Mouse (Mus musculus): Measurements from ENCODE around the gene Tnik. TPM values are rescaled to one million over a fixed set of nuclear protein-coding genes. Genes with fewer than 3 reads are reported as not detected.

The Tnik gene
- polyA plus RNA-seq, 1 experiment from 2014 or later, result 1.2 TPM

DNA sequence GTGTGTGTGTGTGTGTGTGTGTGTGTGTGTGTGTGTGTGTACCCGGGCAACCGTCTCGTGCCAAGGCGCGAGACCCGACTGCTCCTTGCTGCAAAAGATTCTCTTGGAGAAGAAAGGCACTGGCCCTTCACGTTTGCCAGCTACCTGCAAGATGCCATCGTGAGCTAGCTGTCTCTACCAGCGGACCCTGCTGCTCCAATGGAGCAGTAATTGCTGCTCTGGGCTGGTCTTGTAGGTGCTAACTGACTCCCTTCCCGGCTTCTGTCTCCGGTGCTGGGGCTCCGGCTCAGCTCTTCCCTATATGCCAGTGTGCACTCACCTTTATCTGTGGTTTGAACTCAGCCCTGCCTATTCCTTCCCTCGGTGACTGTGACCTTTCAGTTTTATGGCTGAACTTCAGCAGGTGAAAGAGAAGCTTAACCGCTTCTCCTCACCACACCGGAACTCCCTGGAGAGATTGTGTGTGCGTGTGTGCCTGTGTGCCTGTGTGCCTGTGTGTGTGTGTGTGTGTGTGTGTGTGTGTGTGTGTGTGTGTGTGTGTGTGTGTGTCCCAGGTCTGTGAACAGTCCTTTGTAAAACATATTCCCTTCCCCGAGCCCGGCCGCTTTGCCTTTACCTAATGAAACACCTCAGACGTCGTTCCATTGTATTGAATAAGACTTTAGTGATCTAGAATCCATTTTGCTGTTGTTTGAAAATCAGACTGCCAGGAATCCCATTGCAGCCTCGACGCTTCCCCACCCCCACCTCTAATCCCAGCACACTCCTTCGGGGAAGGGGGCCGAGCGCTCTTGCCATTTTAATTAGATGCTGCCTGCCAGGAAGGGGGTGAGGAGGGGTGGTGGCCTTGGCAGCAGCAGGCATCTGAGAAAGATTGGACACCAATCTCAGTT, 1.2 kb downstream of the Tnik start:
- Histone ChIP-seq H3K9me3 (replicated peaks; ENCODE audit: low read length) (no peaks in the 10 kb centered on the region), H3K9ac (ENCODE audit: low read depth, low read length) (peak overlapping the region; percentile 62; the same call in 1 of the 2 replicates), H3K4me1 (replicated peaks; ENCODE audit: insufficient read depth, low read length) (no peaks in the 10 kb centered on the region), H3K27ac (no peak overlapping the region), H3K4me3 (replicated peaks; ENCODE audit: low read depth, low read length) (peak overlapping the region; percentile 69), H3K36me3 (ENCODE audit: insufficient read depth, low read length) (no peaks in the 10 kb centered on the region), H3K4me2 (ENCODE audit: low read length) (peak overlapping the region; percentile 98), H3K27me3 (ENCODE audit: insufficient read depth, low read length) (no peaks in the 10 kb centered on the region)
- peak; percentile 24 for DNase-seq (ENCODE audit: low spot score)
- WGBS, result 9% methylated on average over 26 of the region's 26 CpGs
- no peak for ATAC-seq (replicated peaks; ENCODE audit: low FRiP score, low read depth)
- no peak for TF ChIP-seq CTCF (IDR thresholded peaks at IDR 0.05; ENCODE audit: low read depth)

DNA sequence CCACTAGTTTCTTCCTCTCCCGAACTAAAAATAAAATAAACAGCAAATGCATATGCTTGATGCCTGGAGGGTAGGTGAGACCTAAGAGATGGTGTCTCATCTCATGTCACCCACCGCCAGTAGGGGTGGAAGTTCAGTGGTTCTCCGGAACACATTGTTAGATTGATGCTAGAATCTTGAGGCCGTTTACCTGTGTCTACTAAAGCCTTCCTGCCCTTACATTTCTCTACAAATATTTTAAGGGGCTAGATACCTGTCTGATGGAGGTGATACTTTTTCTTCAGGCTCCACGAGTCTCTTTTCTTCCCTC, 1.8 kb downstream of the Tnik start:
- H3K9ac ChIP-seq (ENCODE audit: low read depth, low read length), result no peak overlapping the region
- DNase-seq (ENCODE audit: low spot score) (no peak), ATAC-seq (replicated peaks; ENCODE audit: low FRiP score, low read depth) (no peak)
- H3K4me1 ChIP-seq (replicated peaks; ENCODE audit: insufficient read depth, low read length), result no peaks in the 10 kb centered on the region
- no peaks in the 10 kb centered on the region for H3K36me3 ChIP-seq (ENCODE audit: insufficient read depth, low read length)
- no peak overlapping the region for H3K4me3 ChIP-seq (replicated peaks; ENCODE audit: low read depth, low read length)
- no peaks in the 10 kb centered on the region for H3K9me3 ChIP-seq (replicated peaks; ENCODE audit: low read length)
- H3K27me3 ChIP-seq (ENCODE audit: insufficient read depth, low read length), result no peaks in the 10 kb centered on the region
- WGBS, result 50% methylated on average over 5 of the region's 5 CpGs
- no peak for TF ChIP-seq CTCF (IDR thresholded peaks at IDR 0.05; ENCODE audit: low read depth)
- H3K4me2 ChIP-seq (ENCODE audit: low read length), result peak overlapping the region; percentile 98
- no peak overlapping the region for H3K27ac ChIP-seq

DNA sequence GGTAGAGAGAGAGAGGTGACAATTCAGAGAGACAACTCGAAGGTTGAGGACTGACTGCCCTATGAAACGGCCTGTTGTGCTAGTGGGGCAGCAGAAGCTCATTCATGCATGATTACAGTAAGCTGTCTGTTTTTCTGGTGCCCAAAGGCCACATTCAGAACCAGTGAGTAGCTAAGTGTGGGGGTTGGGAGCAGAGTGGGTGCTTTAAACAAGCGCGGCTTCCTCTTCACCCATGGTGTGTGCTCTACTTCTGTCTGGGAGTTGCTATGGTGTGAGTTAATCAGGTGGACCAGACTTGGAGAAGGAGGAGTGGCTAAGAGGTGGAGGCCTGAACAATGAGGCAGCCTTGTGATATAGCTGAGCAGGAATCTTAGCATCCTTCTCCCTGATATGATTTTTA, 2.2 kb downstream of the Tnik start:
- no peaks in the 10 kb centered on the region for H3K27me3 ChIP-seq (ENCODE audit: insufficient read depth, low read length)
- TF ChIP-seq CTCF (IDR thresholded peaks at IDR 0.05; ENCODE audit: low read depth), result no peak
- no peaks in the 10 kb centered on the region for H3K4me1 ChIP-seq (replicated peaks; ENCODE audit: insufficient read depth, low read length)
- H3K4me2 ChIP-seq (ENCODE audit: low read length), result no peak overlapping the region
- ATAC-seq (replicated peaks; ENCODE audit: low FRiP score, low read depth), result no peak
- WGBS, result 49% methylated on average over 4 of the region's 4 CpGs
- no peaks in the 10 kb centered on the region for H3K36me3 ChIP-seq (ENCODE audit: insufficient read depth, low read length)
- no peak overlapping the region for H3K4me3 ChIP-seq (replicated peaks; ENCODE audit: low read depth, low read length)
- no peak overlapping the region for H3K9ac ChIP-seq (ENCODE audit: low read depth, low read length)
- no peak overlapping the region for H3K27ac ChIP-seq
- DNase-seq (ENCODE audit: low spot score), result peak; percentile 17
- no peaks in the 10 kb centered on the region for H3K9me3 ChIP-seq (replicated peaks; ENCODE audit: low read length)

DNA sequence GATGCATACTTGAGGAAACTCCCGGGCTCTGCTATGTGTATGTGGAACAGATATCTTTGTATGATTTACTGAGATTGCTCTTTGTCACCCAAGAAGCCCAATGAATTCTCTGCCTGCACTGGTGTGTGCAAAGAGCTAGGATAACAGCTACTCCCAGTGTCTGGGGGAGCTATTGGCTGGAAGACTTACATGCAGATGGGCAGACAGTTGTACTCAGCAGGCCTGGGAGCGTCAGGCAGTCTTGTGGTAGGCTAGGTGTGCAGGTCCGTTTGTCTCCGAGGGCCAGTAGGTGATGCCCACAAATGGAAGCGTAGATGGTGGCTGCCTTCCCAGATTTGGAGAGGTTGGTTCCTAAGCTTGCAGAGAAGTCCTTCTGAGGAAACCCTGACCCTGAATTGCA, 2.6 kb downstream of the Tnik start:
- 67% methylated on average over 5 of the region's 5 CpGs for WGBS
- no peak overlapping the region for H3K9ac ChIP-seq (ENCODE audit: low read depth, low read length)
- H3K4me1 ChIP-seq (replicated peaks; ENCODE audit: insufficient read depth, low read length), result no peaks in the 10 kb centered on the region
- H3K27ac ChIP-seq, result no peak overlapping the region
- H3K36me3 ChIP-seq (ENCODE audit: insufficient read depth, low read length), result no peaks in the 10 kb centered on the region
- no peak overlapping the region for H3K4me2 ChIP-seq (ENCODE audit: low read length)
- peak; percentile 53 for DNase-seq (ENCODE audit: low spot score)
- no peak for TF ChIP-seq CTCF (IDR thresholded peaks at IDR 0.05; ENCODE audit: low read depth)
- H3K27me3 ChIP-seq (ENCODE audit: insufficient read depth, low read length), result no peaks in the 10 kb centered on the region
- ATAC-seq (replicated peaks; ENCODE audit: low FRiP score, low read depth), result no peak
- H3K9me3 ChIP-seq (replicated peaks; ENCODE audit: low read length), result no peaks in the 10 kb centered on the region
- no peak overlapping the region for H3K4me3 ChIP-seq (replicated peaks; ENCODE audit: low read depth, low read length)

DNA sequence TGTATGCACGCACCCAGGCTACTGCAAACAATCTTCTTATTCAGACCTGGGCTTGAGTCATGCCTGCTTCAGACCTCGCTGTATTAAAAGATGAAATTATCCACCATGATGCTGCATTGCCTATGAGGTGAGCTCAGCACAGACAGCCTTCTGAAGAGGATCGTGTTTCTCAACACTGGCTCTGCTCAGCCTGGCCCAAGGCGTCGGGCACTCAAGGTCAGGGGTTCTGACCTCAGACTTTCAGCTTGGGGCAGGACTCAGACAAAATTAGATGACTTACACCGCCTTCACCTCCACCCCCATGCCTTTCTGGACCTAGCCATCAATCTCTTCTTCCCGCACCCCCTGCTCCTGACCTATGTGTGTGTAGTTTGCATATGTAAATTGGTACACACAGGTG, 4.2 kb downstream of the Tnik start:
- Histone ChIP-seq H3K36me3 (ENCODE audit: insufficient read depth, low read length) (no peaks in the 10 kb centered on the region), H3K4me2 (ENCODE audit: low read length) (no peak overlapping the region), H3K4me3 (replicated peaks; ENCODE audit: low read depth, low read length) (no peak overlapping the region), H3K4me1 (replicated peaks; ENCODE audit: insufficient read depth, low read length) (no peaks in the 10 kb centered on the region), H3K9ac (ENCODE audit: low read depth, low read length) (no peak overlapping the region), H3K9me3 (replicated peaks; ENCODE audit: low read length) (no peaks in the 10 kb centered on the region), H3K27me3 (ENCODE audit: insufficient read depth, low read length) (no peaks in the 10 kb centered on the region), H3K27ac (no peak overlapping the region)
- ATAC-seq (replicated peaks; ENCODE audit: low FRiP score, low read depth), result no peak
- DNase-seq (ENCODE audit: low spot score), result no peak
- TF ChIP-seq CTCF (IDR thresholded peaks at IDR 0.05; ENCODE audit: low read depth), result no peak
- WGBS, result 58% methylated on average over 7 of the region's 7 CpGs

DNA sequence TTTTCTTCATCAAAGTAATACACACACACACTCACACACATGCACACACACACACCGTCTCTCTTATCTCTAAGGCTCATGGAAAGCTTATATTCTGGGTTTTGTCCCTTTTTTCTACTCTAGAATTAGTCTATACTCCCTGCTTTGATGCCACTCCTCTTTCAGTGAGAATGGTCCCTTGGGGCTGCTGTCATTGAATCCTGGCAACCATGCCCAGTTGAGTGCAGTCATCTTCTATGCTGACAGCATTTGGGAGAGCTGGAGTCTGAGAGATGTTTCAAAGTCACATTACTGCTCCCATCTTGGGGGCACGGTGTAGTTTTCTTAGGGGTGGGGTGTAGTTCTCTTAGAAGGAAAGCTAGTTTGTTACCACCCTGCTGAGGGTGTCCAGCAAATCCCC, 6.7 kb downstream of the Tnik start:
- ATAC-seq (replicated peaks; ENCODE audit: low FRiP score, low read depth), result no peak
- WGBS, result 67% methylated on average over 2 of the region's 2 CpGs
- no peak for TF ChIP-seq CTCF (IDR thresholded peaks at IDR 0.05; ENCODE audit: low read depth)

DNA sequence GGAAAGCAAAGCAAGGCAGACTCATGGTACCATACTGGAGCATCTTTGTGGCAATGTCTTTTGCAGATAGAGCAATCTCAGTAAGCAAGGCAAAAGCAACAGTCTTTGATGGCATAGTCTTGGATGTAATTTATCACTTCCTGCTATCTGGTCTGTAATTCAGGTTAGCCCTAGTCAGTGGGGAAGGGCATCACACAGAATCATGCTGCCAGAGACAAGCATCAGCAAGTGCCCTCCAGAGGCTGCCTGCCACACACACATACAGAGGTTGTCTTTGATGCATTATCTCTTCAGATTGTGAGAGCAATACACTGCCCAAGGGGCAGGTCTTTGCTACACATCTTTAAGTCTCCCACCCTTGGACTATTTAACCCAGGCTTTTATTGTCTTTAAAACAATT, 8.9 kb downstream of the Tnik start:
- H3K9ac ChIP-seq (ENCODE audit: low read depth, low read length), result no peak overlapping the region
- ATAC-seq (replicated peaks; ENCODE audit: low FRiP score, low read depth), result no peak
- H3K27ac ChIP-seq, result no peak overlapping the region
- H3K4me2 ChIP-seq (ENCODE audit: low read length), result no peak overlapping the region
- DNase-seq (ENCODE audit: low spot score), result no peak
- no peaks in the 10 kb centered on the region for H3K9me3 ChIP-seq (replicated peaks; ENCODE audit: low read length)
- H3K4me3 ChIP-seq (replicated peaks; ENCODE audit: low read depth, low read length), result no peak overlapping the region
- TF ChIP-seq CTCF (IDR thresholded peaks at IDR 0.05; ENCODE audit: low read depth), result no peak
- no peaks in the 10 kb centered on the region for H3K27me3 ChIP-seq (ENCODE audit: insufficient read depth, low read length)
- H3K4me1 ChIP-seq (replicated peaks; ENCODE audit: insufficient read depth, low read length), result no peaks in the 10 kb centered on the region
- no peaks in the 10 kb centered on the region for H3K36me3 ChIP-seq (ENCODE audit: insufficient read depth, low read length)

More for the DNA sequence above, 6.7 kb downstream of the Tnik start:
- H3K4me1 ChIP-seq (replicated peaks; ENCODE audit: insufficient read depth, low read length), result no peaks in the 10 kb centered on the region
- H3K4me3 ChIP-seq (replicated peaks; ENCODE audit: low read depth, low read length), result no peak overlapping the region
- no peak overlapping the region for H3K27ac ChIP-seq
- no peaks in the 10 kb centered on the region for H3K9me3 ChIP-seq (replicated peaks; ENCODE audit: low read length)
- H3K4me2 ChIP-seq (ENCODE audit: low read length), result no peak overlapping the region
- no peaks in the 10 kb centered on the region for H3K27me3 ChIP-seq (ENCODE audit: insufficient read depth, low read length)
- H3K36me3 ChIP-seq (ENCODE audit: insufficient read depth, low read length), result no peaks in the 10 kb centered on the region
- DNase-seq (ENCODE audit: low spot score), result no peak
- H3K9ac ChIP-seq (ENCODE audit: low read depth, low read length), result no peak overlapping the region

All from kidney, postnatal 0 days (tissue).